Mouse (Mus musculus): ENCODE results near the gene Sart1.
A peak's percentile ranks its signal among the peaks of the same experiment; 100 is the strongest.

GRCm38 (mm10) chr19:5388588-5389242, at the start of gene Sart1:
- no peak for TF ChIP-seq CTCF (IDR thresholded peaks at IDR 0.05; ENCODE audit: borderline replicate concordance, extremely low read depth, insufficient read depth, insufficient read length)
- TF ChIP-seq POLR2A (IDR thresholded peaks at IDR 0.05; ENCODE audit: borderline replicate concordance, extremely low read depth, insufficient read depth, insufficient read length, poor library complexity, severe bottlenecking) = peak; percentile 40; the same call in 1 of the 2 replicates
